Mouse (Mus musculus) MEL (cell line): ENCODE measurements around the gene Chl1.

Experiments
- BHLHE40 ChIP-seq: IDR thresholded peaks from 2 replicates; pipeline ENCODE4 v1.6.1; 2012; ENCODE audit warnings: low read depth, mild to moderate bottlenecking, inconsistent platforms, low read length, improper control_type of control experiment, borderline replicate concordance
- CTCF ChIP-seq, 3 experiments: IDR thresholded peaks in 2 of 3; conservative IDR thresholded peaks in 1 of 3; 2 replicates each; pipeline ENCODE4 v1.5.1; 2011 to 2012; ENCODE audit warnings: low read length in 3 of 3, low read depth in 2 of 3, mild to moderate bottlenecking in 2 of 3, improper control_type of control experiment in 1 of 3, inconsistent platforms in 1 of 3, mixed read lengths in 1 of 3, moderate library complexity in 1 of 3; ENCODE audit not compliant: control insufficient read depth in 1 of 3, insufficient read depth in 1 of 3, poor library complexity in 1 of 3, severe bottlenecking in 1 of 3
- E2F4 ChIP-seq: IDR thresholded peaks from 2 replicates; pipeline ENCODE4 v1.6.1; 2011; ENCODE audit warnings: low read depth, low read length, improper control_type of control experiment, borderline replicate concordance
- GATA1 ChIP-seq: IDR thresholded peaks from 2 replicates; pipeline ENCODE4 v1.6.1; 2011; ENCODE audit warnings: low read depth, low read length, improper control_type of control experiment
- NELFE ChIP-seq: IDR thresholded peaks from 2 replicates; pipeline ENCODE4 v1.6.1; 2011; ENCODE audit warnings: low read depth, low read length, improper control_type of control experiment
- POLR2A ChIP-seq, 2 experiments: IDR thresholded peaks; 2 replicates each; pipeline ENCODE4 v1.6.1; 2011 to 2012; ENCODE audit warnings: low read length in 2 of 2, mild to moderate bottlenecking in 2 of 2, control low read depth in 1 of 2, improper control_type of control experiment in 1 of 2, low read depth in 1 of 2, moderate library complexity in 1 of 2; ENCODE audit not compliant: control insufficient read depth in 1 of 2, insufficient read depth in 1 of 2, poor library complexity in 1 of 2
- POLR2AphosphoS2 ChIP-seq: IDR thresholded peaks from 2 replicates; pipeline ENCODE4 v1.6.1; 2011; ENCODE audit warnings: low read length, improper control_type of control experiment
- RAD21 ChIP-seq: IDR thresholded peaks from 2 replicates; pipeline ENCODE4 v1.6.1; 2011; ENCODE audit warnings: mild to moderate bottlenecking, low read depth, low read length, improper control_type of control experiment
- SMC3 ChIP-seq: IDR thresholded peaks from 2 replicates; pipeline ENCODE4 v1.6.1; 2011; ENCODE audit warnings: low read depth, low read length, improper control_type of control experiment
- TAL1 ChIP-seq: IDR thresholded peaks from 2 replicates; pipeline ENCODE4 v1.6.1; 2012; ENCODE audit warnings: mild to moderate bottlenecking, inconsistent platforms, low read length, moderate library complexity, mixed read lengths
- ZKSCAN1 ChIP-seq: IDR thresholded peaks from 2 replicates; pipeline ENCODE4 v1.6.1; 2012; ENCODE audit warnings: low read depth, mild to moderate bottlenecking, inconsistent platforms, low read length, improper control_type of control experiment, moderate library complexity
- ZMIZ1 ChIP-seq: IDR thresholded peaks from 2 replicates; pipeline ENCODE4 v1.6.1; 2012; ENCODE audit warnings: low read depth, mild to moderate bottlenecking, inconsistent platforms, low read length, improper control_type of control experiment, moderate library complexity
- ZNF384 ChIP-seq: IDR thresholded peaks from 2 replicates; pipeline ENCODE4 v1.6.1; 2012; ENCODE audit warnings: low read depth, mild to moderate bottlenecking, inconsistent platforms, low read length, improper control_type of control experiment

DNA sequence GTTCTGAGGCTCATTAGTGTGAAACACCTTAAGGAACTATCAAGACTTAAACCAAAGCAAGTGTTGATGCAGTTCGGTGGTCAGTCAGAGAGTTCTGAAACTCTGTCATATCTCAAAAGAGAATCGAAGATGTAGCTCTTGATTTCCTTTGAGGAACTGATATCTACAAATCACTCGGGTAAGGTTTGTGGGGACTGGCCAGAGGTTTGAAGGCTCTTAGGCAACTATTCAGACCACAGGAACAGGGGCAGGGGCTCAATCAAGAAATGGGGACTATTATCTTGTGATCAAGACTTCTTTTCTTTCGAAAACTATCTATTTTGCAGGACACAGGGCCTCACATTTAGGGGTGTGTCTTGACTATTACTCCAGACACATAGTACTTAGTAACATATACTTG is 39.5 kb downstream of the Chl1 start:
- TF ChIP-seq POLR2AphosphoS2, result no peak
- no peak for TF ChIP-seq POLR2A (IDR thresholded peaks at IDR 0.05; ENCODE audit: control insufficient read depth in 1 of 2, insufficient read depth in 1 of 2, low read depth in 1 of 2, low read length in 2 of 2, poor library complexity in 1 of 2)
- TF ChIP-seq ZKSCAN1, result no peak
- TF ChIP-seq GATA1, result no peak
- TF ChIP-seq NELFE, result no peak
- TF ChIP-seq ZNF384, result no peak
- TF ChIP-seq SMC3, result no peak
- no peak for TF ChIP-seq E2F4
- no peak for TF ChIP-seq RAD21
- TF ChIP-seq CTCF (IDR thresholded peaks at IDR 0.05 in 2 of 3, conservative IDR thresholded peaks at IDR 0.05 in 1 of 3; ENCODE audit: control insufficient read depth in 1 of 3, insufficient read depth in 1 of 3, low read depth in 2 of 3, low read length in 3 of 3, poor library complexity in 1 of 3, severe bottlenecking in 1 of 3), result no peak
- TF ChIP-seq BHLHE40, result no peak
- TF ChIP-seq TAL1, result no peak
- no peak for TF ChIP-seq ZMIZ1
